Comparison of ENCODE assay signal across 8 mouse cellular contexts in genomic region chr11:51755621-51756311, GRCm38 (mm10). TPM values are rescaled to one million over a fixed set of nuclear protein-coding genes. Genes with fewer than 3 reads are reported as not detected.
A peak's percentile ranks its signal among the peaks of the same experiment; 100 is the strongest.
DNase-seq lines count a peak whose midpoint lies in the region; ATAC-seq and TF ChIP-seq lines count a peak whose summit lies in the region.

No protein-coding gene starts in this region.

- intact Hi-C loops in heart, postnatal 36 days (cut with DNase I) = no loop called here

- H3K4me2 ChIP-seq in heart, embryonic 11.5 days = peak overlapping the region; percentile 74
- H3K4me2 ChIP-seq in embryonic facial prominence, embryonic 13.5 days = peak overlapping the region; percentile 86
- H3K4me2 ChIP-seq in hindbrain, embryonic 15.5 days = peak overlapping the region; percentile 88
- H3K4me2 ChIP-seq in liver, embryonic 15.5 days = peak overlapping the region; percentile 92

- H3K27ac ChIP-seq in heart, embryonic 11.5 days (ENCODE audit: low read depth, low read length) = peak overlapping the region; percentile 85
- peak overlapping the region; percentile 55 for H3K27ac ChIP-seq in embryonic facial prominence, embryonic 13.5 days
- peak overlapping the region; percentile 75 for H3K27ac ChIP-seq in hindbrain, embryonic 15.5 days (replicated peaks)
- peak overlapping the region; percentile 84 for H3K27ac ChIP-seq in liver, embryonic 15.5 days (replicated peaks)
- peak overlapping the region; percentile 45; the same call in 1 of the 2 replicates for H3K27ac ChIP-seq in olfactory bulb, adult 2 months (ENCODE audit: insufficient read depth, low read depth, low read length)

- no peak for TF ChIP-seq POLR2A in olfactory bulb, adult 2 months (IDR thresholded peaks at IDR 0.05; ENCODE audit: insufficient read depth, low read depth, low read length)

- H3K9me3 ChIP-seq in heart, embryonic 11.5 days (replicated peaks; ENCODE audit: control insufficient read depth, low read length) = no peaks in the 10 kb centered on the region
- H3K9me3 ChIP-seq in E14TG2a.4 (ENCODE audit: low read length) = no peaks in the 10 kb centered on the region
- no peaks in the 10 kb centered on the region for H3K9me3 ChIP-seq in embryonic facial prominence, embryonic 13.5 days
- no peaks in the 10 kb centered on the region for H3K9me3 ChIP-seq in hindbrain, embryonic 15.5 days
- no peaks in the 10 kb centered on the region for H3K9me3 ChIP-seq in liver, embryonic 15.5 days (replicated peaks)

- no peak for TF ChIP-seq CTCF in E14TG2a.4 (conservative IDR thresholded peaks at IDR 0.05; ENCODE audit: low read length)
- TF ChIP-seq CTCF in olfactory bulb, adult 2 months (IDR thresholded peaks at IDR 0.05; ENCODE audit: insufficient read depth, low read depth, low read length) = no peak

- H3K4me3 ChIP-seq in heart, embryonic 11.5 days (ENCODE audit: low read depth, low read length) = peak overlapping the region; percentile 96
- peak overlapping the region; percentile 99 for H3K4me3 ChIP-seq in E14TG2a.4 (replicated peaks; ENCODE audit: low read length)
- peak overlapping the region; percentile 82 for H3K4me3 ChIP-seq in embryonic facial prominence, embryonic 13.5 days
- peak overlapping the region; percentile 88 for H3K4me3 ChIP-seq in hindbrain, embryonic 15.5 days
- peak overlapping the region; percentile 97 for H3K4me3 ChIP-seq in liver, embryonic 15.5 days (replicated peaks)
- H3K4me3 ChIP-seq in olfactory bulb, adult 2 months (ENCODE audit: insufficient read depth, low read depth, low read length) = peak overlapping the region; percentile 95

- H3K4me1 ChIP-seq in heart, embryonic 11.5 days (ENCODE audit: control insufficient read depth, insufficient read depth, low read length) = peaks cover 10% of the 10 kb centered on the region; the same call in 1 of the 2 replicates
- peaks cover 16% of the 10 kb centered on the region for H3K4me1 ChIP-seq in E14TG2a.4 (replicated peaks; ENCODE audit: low read depth, low read length)
- peaks cover 18% of the 10 kb centered on the region for H3K4me1 ChIP-seq in embryonic facial prominence, embryonic 13.5 days
- peaks cover 29% of the 10 kb centered on the region for H3K4me1 ChIP-seq in hindbrain, embryonic 15.5 days (replicated peaks)
- peaks cover 60% of the 10 kb centered on the region for H3K4me1 ChIP-seq in liver, embryonic 15.5 days (replicated peaks)
- peaks cover 3% of the 10 kb centered on the region for H3K4me1 ChIP-seq in olfactory bulb, adult 2 months (ENCODE audit: control insufficient read depth, insufficient read depth, low read length)

- DNase-seq in heart, postnatal 36 days = no peak
- DNase-seq in layer of hippocampus, adult 9-10 months (ENCODE audit: low spot score) = no peak

- peak overlapping the region; percentile 92 for H3K9ac ChIP-seq in heart, embryonic 11.5 days (ENCODE audit: low read depth, low read length)
- H3K9ac ChIP-seq in embryonic facial prominence, embryonic 13.5 days = peak overlapping the region; percentile 92
- peak overlapping the region; percentile 87 for H3K9ac ChIP-seq in hindbrain, embryonic 15.5 days
- H3K9ac ChIP-seq in liver, embryonic 15.5 days = peak overlapping the region; percentile 94

- no peak; the same call in none of the 2 replicates for ATAC-seq in heart, embryonic 11.5 days (replicated peaks; ENCODE audit: insufficient number of reproducible peaks, low FRiP score, low TSS enrichment)
- ATAC-seq in embryonic facial prominence, embryonic 13.5 days (ENCODE audit: insufficient number of reproducible peaks, insufficient read depth, low FRiP score, low TSS enrichment, low read depth) = peak; percentile 71
- ATAC-seq in hindbrain, embryonic 15.5 days (ENCODE audit: low FRiP score, low read depth) = peak; percentile 78
- peak; percentile 69 for ATAC-seq in liver, embryonic 15.5 days (ENCODE audit: insufficient read depth)

- WGBS in heart, embryonic 11.5 days (ENCODE audit: insufficient replicate concordance) = under 1% methylated on average over 46 of the region's 46 CpGs
- WGBS in embryonic facial prominence, embryonic 13.5 days = 1% methylated on average over 46 of the region's 46 CpGs
- under 1% methylated on average over 41 of the region's 46 CpGs for WGBS in hindbrain, embryonic 15.5 days
- under 1% methylated on average over 46 of the region's 46 CpGs for WGBS in liver, embryonic 15.5 days (ENCODE audit: insufficient replicate concordance)
- 1% methylated on average over 46 of the region's 46 CpGs for WGBS in olfactory bulb, adult 2 months

- no peaks in the 10 kb centered on the region for H3K36me3 ChIP-seq in heart, embryonic 11.5 days (ENCODE audit: control insufficient read depth, insufficient read depth, low read length)
- H3K36me3 ChIP-seq in E14TG2a.4 (ENCODE audit: insufficient read depth, low read length) = peaks cover 8% of the 10 kb centered on the region; the same call in 1 of the 2 replicates
- 0 out of 2 replicates have a peak, but pooled peaks cover 7% of the 10 kb centered on the region for H3K36me3 ChIP-seq in embryonic facial prominence, embryonic 13.5 days
- no peaks in the 10 kb centered on the region for H3K36me3 ChIP-seq in hindbrain, embryonic 15.5 days
- H3K36me3 ChIP-seq in liver, embryonic 15.5 days (replicated peaks) = no peaks in the 10 kb centered on the region

- peaks cover 3% of the 10 kb centered on the region; the same call in 1 of the 2 replicates for H3K27me3 ChIP-seq in heart, embryonic 11.5 days (ENCODE audit: control insufficient read depth, insufficient read depth, low read length)
- no peaks in the 10 kb centered on the region for H3K27me3 ChIP-seq in E14TG2a.4 (ENCODE audit: insufficient read depth, low read length)
- peaks cover 5% of the 10 kb centered on the region; the same call in 1 of the 2 replicates for H3K27me3 ChIP-seq in embryonic facial prominence, embryonic 13.5 days
- 0 out of 2 replicates have a peak, but pooled peaks cover 2% of the 10 kb centered on the region for H3K27me3 ChIP-seq in hindbrain, embryonic 15.5 days
- no peaks in the 10 kb centered on the region for H3K27me3 ChIP-seq in liver, embryonic 15.5 days

RNA-seq across cellular contexts. Expression of gene Sec24a, which starts 7.7 kb away (rescaled TPM):
- polyA plus RNA-seq in heart, embryonic 11.5 days (2014; fragmentation: Nextera tagmentation; extraction: Ambion mirVana) = 14.2 and 14.5 TPM in 2 replicates
- total RNA-seq in heart, postnatal 36 days (2021) = 10 to 100 TPM; 16.4 to 16.7 TPM
- 15.3 and 18.3 TPM in 2 replicates for polyA plus RNA-seq in embryonic facial prominence, embryonic 13.5 days (2015; fragmentation: Nextera tagmentation; extraction: Ambion mirVana)
- 14.2 and 15.9 TPM in 2 replicates for polyA plus RNA-seq in hindbrain, embryonic 15.5 days (2015; fragmentation: Nextera tagmentation; extraction: Ambion mirVana)
- polyA plus RNA-seq in liver, embryonic 15.5 days (2015; fragmentation: Nextera tagmentation; extraction: Ambion mirVana) = 7.0 and 7.3 TPM in 2 replicates
- polyA plus RNA-seq in olfactory bulb, adult 2 months (2012; ENCODE audit: insufficient read depth, insufficient read length, low replicate concordance, missing spikeins) = not detected in 2 replicates

RNA-seq across cellular contexts. Expression of gene Sar1b, which starts 7.7 kb away (rescaled TPM):
- 132 and 136 TPM in 2 replicates for polyA plus RNA-seq in heart, embryonic 11.5 days (2014; fragmentation: Nextera tagmentation; extraction: Ambion mirVana)
- total RNA-seq in heart, postnatal 36 days (2021) = 100 to 1,000 TPM; 127 to 135 TPM
- polyA plus RNA-seq in embryonic facial prominence, embryonic 13.5 days (2015; fragmentation: Nextera tagmentation; extraction: Ambion mirVana) = 89.3 and 96.5 TPM in 2 replicates
- polyA plus RNA-seq in hindbrain, embryonic 15.5 days (2015; fragmentation: Nextera tagmentation; extraction: Ambion mirVana) = 196 and 197 TPM in 2 replicates
- 73.7 and 77.0 TPM in 2 replicates for polyA plus RNA-seq in liver, embryonic 15.5 days (2015; fragmentation: Nextera tagmentation; extraction: Ambion mirVana)
- not detected in 2 replicates for polyA plus RNA-seq in olfactory bulb, adult 2 months (2012; ENCODE audit: insufficient read depth, insufficient read length, low replicate concordance, missing spikeins)
